Mouse (Mus musculus) megakaryocyte-erythroid progenitor cell, adult 5-6 weeks (primary cell): Measurements from ENCODE around the gene Irx3. TPM values are rescaled to one million over a fixed set of nuclear protein-coding genes. Genes with fewer than 3 reads are reported as not detected.

Experiments
- ATAC-seq: replicated peaks from 2 replicates; pipeline ENCODE4 v1.8.0; 2016; ENCODE audit warnings: mild to moderate bottlenecking, inconsistent platforms; ENCODE audit not compliant: severe bottlenecking, poor library complexity, low FRiP score, low TSS enrichment
- total RNA-seq, 2 experiments: library from RNA; stranded (forward) in 1 of 2; stranded (reverse) in 1 of 2; fragments of 200-1000, 215-1000 nt in 1 of 2; fragments of >200 nt in 1 of 2; fragmentation: Nextera tagmentation in 1 of 2; gene quantifications; 2 replicates each; pipeline ENCODE4 v1.2.3; 2014 to 2017

The Irx3 gene
- total RNA-seq (2014; fragmentation: Nextera tagmentation) (not detected in 2 replicates), total RNA-seq (2017) (not detected in 2 replicates)

DNA sequence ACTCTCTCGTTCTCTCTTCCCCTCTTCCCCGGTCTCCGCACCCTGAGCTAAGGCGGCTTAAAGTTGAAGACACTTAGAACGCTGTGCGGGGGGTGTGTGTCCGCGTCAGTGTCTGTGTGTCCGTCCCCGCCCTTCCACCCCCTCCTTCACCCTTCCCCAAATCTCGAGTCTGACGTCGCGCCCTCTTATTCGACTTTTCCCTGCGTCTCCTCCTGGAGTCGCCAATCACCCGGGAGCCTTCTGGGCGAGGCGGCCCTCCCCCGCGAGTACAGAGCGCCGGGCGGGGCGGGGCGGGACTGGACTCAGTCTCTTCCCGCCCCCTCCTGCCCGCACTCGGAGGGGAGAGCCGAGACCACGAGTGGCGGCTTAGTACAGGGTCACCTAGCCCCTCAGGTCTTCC is at the start of gene Irx3:
Gene Irx3, minus strand, starts transcription at position 229 of the 400 bp plus-strand sequence.
- ATAC-seq: no peak

DNA sequence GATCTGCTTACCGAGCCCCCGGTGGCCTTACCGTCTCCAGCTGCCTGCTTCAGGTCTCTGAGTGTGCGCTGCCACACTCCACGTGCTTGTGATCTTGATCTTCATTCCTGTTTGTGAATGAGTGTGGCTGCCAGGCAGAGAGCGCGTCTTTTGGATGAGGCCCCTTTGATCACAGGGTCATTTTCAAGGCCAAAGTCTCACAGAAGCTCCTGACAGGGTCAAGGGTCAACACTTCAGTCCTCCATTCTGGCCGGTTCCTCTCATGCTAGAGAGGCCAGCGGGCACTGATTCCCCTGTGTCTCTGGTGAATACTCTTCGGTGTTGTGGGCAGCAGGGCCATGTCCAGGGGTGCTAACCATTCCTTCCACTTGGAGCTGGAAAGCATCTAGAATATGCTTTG is 49.5 kb upstream of the Irx3 start:
- no peak for ATAC-seq

GRCm38 (mm10) chr8:91849984-91850383 is 48.1 kb upstream of the Irx3 start:
- ATAC-seq: no peak

DNA sequence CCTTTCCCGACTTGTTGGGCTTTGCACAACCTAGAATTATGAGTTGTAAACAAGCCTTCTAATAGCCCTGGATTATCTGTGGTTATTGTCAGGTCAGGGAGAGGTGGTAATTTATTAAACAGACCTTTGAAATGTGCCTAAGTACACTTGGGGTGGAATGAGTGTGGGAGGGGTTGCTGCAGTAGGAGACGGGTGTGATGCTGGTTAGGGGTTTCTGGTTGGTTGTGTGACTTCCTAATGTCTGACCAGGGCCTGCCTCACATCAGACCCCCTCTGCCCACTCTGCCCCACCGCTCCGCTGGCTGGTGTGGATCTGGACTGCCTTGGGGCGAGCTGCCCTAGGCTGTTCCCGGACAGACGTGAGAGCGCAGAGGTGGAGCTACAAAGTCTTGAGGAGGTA is 47.7 kb upstream of the Irx3 start:
- ATAC-seq: no peak

DNA sequence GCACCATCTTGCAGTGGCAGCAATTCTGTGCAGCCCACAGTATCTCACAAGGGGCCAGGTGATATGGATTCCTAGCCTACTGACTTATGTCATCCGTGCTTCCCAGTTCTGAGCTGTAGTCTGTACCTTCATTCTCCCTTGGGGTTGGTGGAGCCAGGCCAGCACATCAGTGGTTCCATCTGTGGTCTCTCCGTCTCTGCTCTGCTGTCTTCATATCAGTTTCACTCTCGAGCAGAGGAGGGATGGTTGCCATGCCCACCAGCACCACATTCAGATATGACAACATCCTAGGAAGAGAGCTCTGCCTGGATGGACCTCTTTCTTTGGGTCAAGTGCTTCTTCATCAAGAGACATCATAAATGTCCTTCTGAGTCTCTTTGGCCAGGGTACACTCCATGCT is 43.8 kb upstream of the Irx3 start:
- no peak for ATAC-seq

DNA sequence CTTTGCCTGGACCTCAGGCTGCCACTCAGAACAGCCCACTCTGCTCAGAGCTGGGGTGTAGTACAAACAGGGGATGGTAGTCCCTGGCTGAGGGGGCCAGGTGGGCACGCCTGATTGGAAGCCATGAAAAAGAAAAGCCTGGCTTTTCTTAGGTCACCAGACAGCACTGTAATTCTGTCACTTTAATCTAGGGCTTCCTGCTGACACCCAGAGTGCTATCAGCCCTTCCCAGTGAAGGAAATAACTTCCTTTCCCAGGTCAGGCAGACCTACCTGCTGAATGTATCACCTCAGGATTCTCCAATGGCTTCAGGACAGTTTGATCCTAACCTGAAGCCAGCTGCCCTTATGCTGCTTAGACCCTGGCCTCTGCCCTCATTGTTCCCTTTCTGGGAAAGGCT is 35.3 kb upstream of the Irx3 start:
- ATAC-seq: no peak

DNA sequence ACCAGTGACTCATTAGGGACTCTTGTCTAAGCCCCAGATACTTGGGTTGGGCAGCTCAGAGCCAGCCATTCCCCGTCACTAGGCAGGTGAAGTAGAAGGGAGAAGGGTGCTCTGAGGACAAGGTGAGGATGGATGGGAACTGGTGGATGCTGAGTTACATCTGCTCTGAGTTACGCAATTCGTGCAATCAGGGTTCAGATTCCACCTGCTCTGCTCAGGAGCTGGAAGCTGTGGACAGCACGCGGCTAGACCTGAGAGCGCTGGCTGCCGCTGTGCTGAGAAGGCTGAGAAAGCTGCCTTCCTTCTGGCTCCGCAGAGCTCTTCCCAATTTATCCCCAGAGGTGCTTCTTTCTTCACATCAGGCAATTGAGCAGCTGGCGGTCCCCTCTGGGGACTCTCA is 34.8 kb upstream of the Irx3 start:
- ATAC-seq: no peak

DNA sequence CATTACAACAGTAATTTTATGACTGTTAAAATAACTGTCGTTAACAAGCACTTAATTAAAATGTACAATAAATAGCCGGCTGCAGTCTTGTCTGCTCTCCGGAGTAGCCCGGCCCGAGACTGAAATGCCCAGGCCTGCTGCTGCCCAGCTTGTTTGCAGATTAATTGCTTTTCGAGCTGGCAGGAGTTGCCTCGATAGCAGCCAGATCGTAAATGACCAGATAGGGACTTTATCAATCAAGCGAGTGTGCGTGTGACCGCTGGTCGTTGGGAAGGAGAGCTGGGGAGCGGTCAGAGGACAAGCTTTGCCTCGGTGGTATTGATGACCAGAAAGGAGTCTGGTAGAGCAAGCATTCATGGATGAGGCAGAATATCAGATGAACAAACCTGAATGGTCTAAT is 25.8 kb upstream of the Irx3 start:
- no peak for ATAC-seq

DNA sequence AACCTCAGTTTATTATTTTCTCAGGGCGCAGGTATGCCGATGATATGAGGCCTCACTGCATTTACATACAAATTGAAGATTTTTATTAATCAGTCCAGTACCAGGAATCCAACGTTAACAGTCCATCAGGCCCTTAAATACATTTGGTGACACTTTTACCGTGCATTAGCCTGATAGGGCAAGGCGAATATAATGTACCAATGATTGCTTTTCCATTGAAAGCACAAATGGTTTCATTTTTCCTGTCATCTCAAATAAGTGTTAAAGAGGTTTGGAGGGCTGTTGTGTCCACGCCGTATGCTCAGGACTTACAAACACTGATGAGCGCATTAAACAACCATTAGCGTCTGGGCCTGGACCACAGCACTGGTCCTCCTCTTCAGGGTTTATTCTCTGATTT is 25.3 kb upstream of the Irx3 start:
- no peak for ATAC-seq

- ATAC-seq: no peak
Measured at GRCm38 (mm10) chr8:91823357-91823756, 21.5 kb upstream of the Irx3 start.

DNA sequence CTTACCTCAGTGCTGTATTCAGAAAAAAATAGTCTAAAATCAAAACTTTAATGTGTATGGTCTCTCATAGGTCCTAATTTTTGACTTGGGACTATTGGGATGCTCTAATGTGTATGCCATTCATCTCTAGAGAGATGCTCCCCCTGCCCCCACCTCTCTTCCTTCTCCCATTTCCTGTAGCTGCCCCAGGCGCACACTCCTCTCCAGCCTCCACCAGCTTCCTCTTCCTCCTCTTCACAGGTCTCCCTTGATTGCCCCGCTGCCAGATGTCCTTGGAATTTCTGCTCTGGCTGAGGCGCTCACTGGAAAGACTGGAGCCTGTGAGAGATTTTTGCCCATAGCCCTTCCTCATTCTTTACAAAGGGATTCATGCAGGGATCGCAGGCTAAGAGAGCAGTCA is 20.9 kb upstream of the Irx3 start:
- no peak for ATAC-seq

DNA sequence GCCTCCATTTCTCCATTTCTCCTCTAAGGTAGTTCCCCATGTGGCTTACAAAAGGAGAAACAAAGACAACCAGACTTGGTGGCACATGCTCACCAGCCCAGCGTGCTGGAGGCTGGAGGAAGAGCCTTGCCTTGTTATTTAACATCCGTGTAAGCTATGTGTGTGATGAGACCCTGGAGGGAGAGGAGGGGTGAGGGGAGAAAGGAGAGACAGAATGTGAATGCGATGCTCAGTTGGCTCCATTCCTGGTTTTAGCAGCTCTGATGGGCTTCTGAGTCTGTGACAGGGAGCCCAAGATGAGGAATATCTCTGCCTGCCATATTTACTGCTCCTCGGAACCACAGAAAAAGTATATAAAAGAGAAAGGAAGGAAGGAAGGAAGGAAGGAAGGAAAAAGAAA is 20.1 kb upstream of the Irx3 start:
- ATAC-seq: no peak

GRCm38 (mm10) chr8:91819778-91820177 is 17.9 kb upstream of the Irx3 start:
- ATAC-seq: no peak

GRCm38 (mm10) chr8:91818784-91819183 is 16.9 kb upstream of the Irx3 start:
- no peak for ATAC-seq

DNA sequence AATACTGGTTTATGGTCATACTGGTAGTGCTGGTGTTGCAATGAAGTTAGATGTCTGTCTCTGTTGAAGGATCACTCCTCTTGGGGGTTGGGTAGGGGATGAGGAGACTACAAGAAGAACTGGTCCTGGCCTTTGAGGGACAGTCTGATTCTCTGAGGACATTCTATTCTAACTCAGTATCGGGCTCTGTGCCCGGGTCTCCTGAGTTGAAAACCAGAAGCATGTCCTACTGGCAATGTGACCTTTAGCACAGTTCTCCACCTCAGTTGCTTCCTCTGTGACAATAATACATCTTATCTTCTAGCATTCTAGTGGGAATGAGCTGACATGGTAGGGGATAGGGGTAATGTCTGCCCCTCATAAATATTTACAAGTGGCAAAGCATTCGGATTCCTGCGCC is 12.2 kb upstream of the Irx3 start:
- no peak for ATAC-seq

DNA sequence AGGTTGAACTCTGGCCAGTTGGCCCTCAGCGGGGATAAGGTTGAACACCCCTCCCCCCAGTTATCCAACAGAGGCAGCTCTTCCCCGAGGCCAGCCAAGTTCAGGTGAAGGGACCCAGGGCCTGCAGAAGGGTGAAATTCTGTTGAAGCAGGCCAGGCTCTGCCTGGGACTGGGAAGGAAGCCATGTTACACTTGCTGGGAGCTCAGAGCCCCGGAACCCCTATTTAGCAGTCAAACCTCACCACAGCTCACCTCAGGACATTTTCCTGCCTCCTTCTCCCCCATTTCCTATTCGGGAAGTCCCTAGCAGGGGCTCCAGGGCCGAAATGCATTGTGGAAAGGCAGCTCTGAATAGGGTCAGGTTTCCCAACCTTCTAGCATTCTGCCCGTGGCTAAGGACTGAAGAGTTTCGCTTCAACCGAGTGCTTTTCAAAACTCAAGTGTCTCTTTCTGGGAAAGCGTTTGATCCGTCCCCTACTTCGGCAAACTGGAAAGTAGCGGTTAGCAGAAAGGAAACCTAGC is 4.9 kb upstream of the Irx3 start:
- ATAC-seq: no peak

GRCm38 (mm10) chr8:91806084-91806719 is 4.3 kb upstream of the Irx3 start:
- no peak for ATAC-seq

DNA sequence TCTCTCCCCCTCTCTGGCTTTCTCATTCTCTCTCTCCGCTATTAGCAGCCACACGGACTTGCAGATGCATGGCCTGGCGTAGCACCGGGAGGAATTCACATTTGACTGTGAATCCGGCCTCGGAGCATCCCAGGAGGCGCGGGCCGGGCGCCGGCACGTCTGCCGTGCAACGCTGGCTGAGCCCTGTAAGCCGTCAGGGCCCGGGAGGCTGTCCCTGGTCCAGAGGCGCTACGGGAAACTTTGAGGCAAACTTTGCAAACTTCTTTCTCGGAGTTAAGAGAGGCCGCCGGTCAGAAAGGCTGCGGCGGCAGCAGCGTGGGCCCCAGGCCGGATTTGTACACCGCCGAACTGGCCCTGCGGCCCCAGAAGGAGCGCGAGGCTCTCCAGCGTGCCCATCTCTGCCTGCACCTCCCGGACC is 3.4 kb upstream of the Irx3 start:
- no peak for ATAC-seq

- ATAC-seq: no peak
Measured at GRCm38 (mm10) chr8:91804403-91805253, 2.8 kb upstream of the Irx3 start.

GRCm38 (mm10) chr8:91803515-91804402 is 1.9 kb upstream of the Irx3 start:
- ATAC-seq: no peak
